Mouse (Mus musculus) heart, postnatal 0 days (tissue): ENCODE data around the gene Psme2. TPM values are rescaled to one million over a fixed set of nuclear protein-coding genes. Genes with fewer than 3 reads are reported as not detected.

Source experiments
- ATAC-seq: fragments of 200-750 bp; cut with Nextera tagmentation; 2 replicates; pipeline ENCODE4 v1.8.0; 2017; ENCODE audit warnings: low read depth, moderate number of reproducible peaks, moderate library complexity; ENCODE audit not compliant: insufficient read depth
- DNase-seq: peaks from one replicate; pipeline ENCODE4 v3.0.0-alpha.2; 2016; ENCODE audit warnings: low spot score
- H3K27ac ChIP-seq: fragments of 300-500 bp; sonication (generic); 2 replicates; pipeline ENCODE4 v1.5.1; 2014; ENCODE audit warnings: low read depth, mild to moderate bottlenecking
- H3K27me3 ChIP-seq: fragments of 300-500 bp; sonication (generic); 2 replicates; pipeline ENCODE4 v1.6.1; 2014; ENCODE audit warnings: low read length, mixed read lengths; ENCODE audit not compliant: control insufficient read depth, insufficient read depth
- H3K36me3 ChIP-seq: fragments of 300-500 bp; sonication (generic); replicated peaks from 2 replicates; pipeline ENCODE4 v1.6.1; 2014; ENCODE audit warnings: low read length, mixed read lengths; ENCODE audit not compliant: control insufficient read depth, insufficient read depth
- H3K4me1 ChIP-seq: fragments of 300-500 bp; sonication (generic); 2 replicates; pipeline ENCODE4 v1.6.1; 2014; ENCODE audit warnings: antibody characterized with exemption; ENCODE audit not compliant: control insufficient read depth, insufficient read depth
- H3K4me2 ChIP-seq: fragments of 300-500 bp; sonication (generic); 2 replicates; pipeline ENCODE4 v1.6.1; 2014; ENCODE audit warnings: low read depth, mild to moderate bottlenecking, low read length, moderate library complexity
- H3K4me3 ChIP-seq: fragments of 300-500 bp; sonication (generic); 2 replicates; pipeline ENCODE4 v1.5.1; 2014; ENCODE audit warnings: low read depth, low read length
- H3K9ac ChIP-seq: fragments of 300-500 bp; sonication (generic); replicated peaks from 2 replicates; pipeline ENCODE4 v1.6.1; 2014; ENCODE audit warnings: low read depth, low read length, mixed read lengths
- H3K9me3 ChIP-seq: fragments of 300-500 bp; sonication (generic); replicated peaks from 2 replicates; pipeline ENCODE4 v1.6.1; 2016; ENCODE audit warnings: low read length; ENCODE audit not compliant: control insufficient read depth
- CTCF ChIP-seq: IDR thresholded peaks from 2 replicates; pipeline ENCODE4 v1.5.1; 2016; ENCODE audit warnings: antibody characterized with exemption, control low read depth, low read depth
- EP300 ChIP-seq: IDR thresholded peaks from 2 replicates; pipeline ENCODE4 v1.6.1; 2016; ENCODE audit warnings: antibody characterized with exemption, low read depth
- WGBS: fragments of 180-500 bp; shearing (Covaris S2); extraction: QIAGEN DNeasy Blood & Tissue Kit; methylation state at CpG from one replicate; pipeline ENCODE4 v1.1.7; 2014; 5-methylcytosine and 5-hydroxymethylcytosine counted together
- polyA plus RNA-seq: library from polyadenylated mRNA; unstranded; fragments of >200 nt; fragmentation: Nextera tagmentation; extraction: Ambion mirVana; gene quantifications from 2 replicates; pipeline ENCODE4 v1.2.1, GENCODE M21; 2015
- total RNA-seq: library from RNA; depleted of rRNA; stranded (reverse); fragments of >200 nt; gene quantifications from 2 replicates; pipeline ENCODE4 v1.2.3, GENCODE M21; 2014; ENCODE audit warnings: low replicate concordance

Psme2 gene
- total and polyA plus RNA-seq, 2 experiments from 2014 or later: 35.3 to 220 TPM

DNA sequence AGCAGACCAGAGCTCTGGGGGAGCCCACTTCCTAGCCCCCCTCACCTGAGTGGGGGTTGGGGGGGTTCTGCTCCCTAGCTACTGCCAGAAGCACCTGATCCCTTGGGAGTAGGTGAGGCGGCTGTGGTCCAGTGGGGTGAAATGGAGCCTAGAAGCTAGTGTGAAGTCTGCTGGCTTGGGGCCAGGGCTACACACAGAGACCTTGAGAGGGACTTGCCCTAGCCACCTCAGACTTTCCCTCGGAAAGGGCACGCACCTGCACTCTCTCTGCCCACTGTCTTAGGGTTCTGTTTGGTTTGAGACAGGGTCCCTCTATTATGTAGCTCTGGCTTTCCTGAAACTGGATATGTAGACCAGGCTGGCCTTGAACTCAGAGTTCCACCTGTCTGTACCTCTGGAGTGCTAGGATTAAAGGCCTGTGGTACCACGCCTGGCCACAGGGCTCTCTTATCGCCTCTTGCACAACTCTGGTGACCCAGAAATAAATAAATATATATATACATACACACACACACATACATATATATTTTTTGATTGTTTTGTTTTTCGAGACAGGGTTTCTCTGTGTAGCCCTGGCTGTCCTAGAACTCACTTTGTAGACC lies 12.1 kb downstream of the Psme2 start:
- WGBS: 23% methylated on average over 6 of the region's 6 CpGs
- ATAC-seq (peak; percentile 18), DNase-seq (peak; percentile 19)
- H3K27ac ChIP-seq: peak overlapping the region; percentile 90
- H3K4me3 ChIP-seq: peak overlapping the region; percentile 81
- peak overlapping the region; percentile 81 for H3K9ac ChIP-seq
- peak overlapping the region; percentile 82 for H3K4me2 ChIP-seq
- H3K4me1 ChIP-seq: peaks cover 20% of the 10 kb centered on the region; the same call in 1 of the 2 replicates
- H3K36me3 ChIP-seq: peaks cover 27% of the 10 kb centered on the region
- H3K27me3 ChIP-seq: no peaks in the 10 kb centered on the region
- no peaks in the 10 kb centered on the region for H3K9me3 ChIP-seq
- no peak for TF ChIP-seq CTCF
- no peak for TF ChIP-seq EP300

DNA sequence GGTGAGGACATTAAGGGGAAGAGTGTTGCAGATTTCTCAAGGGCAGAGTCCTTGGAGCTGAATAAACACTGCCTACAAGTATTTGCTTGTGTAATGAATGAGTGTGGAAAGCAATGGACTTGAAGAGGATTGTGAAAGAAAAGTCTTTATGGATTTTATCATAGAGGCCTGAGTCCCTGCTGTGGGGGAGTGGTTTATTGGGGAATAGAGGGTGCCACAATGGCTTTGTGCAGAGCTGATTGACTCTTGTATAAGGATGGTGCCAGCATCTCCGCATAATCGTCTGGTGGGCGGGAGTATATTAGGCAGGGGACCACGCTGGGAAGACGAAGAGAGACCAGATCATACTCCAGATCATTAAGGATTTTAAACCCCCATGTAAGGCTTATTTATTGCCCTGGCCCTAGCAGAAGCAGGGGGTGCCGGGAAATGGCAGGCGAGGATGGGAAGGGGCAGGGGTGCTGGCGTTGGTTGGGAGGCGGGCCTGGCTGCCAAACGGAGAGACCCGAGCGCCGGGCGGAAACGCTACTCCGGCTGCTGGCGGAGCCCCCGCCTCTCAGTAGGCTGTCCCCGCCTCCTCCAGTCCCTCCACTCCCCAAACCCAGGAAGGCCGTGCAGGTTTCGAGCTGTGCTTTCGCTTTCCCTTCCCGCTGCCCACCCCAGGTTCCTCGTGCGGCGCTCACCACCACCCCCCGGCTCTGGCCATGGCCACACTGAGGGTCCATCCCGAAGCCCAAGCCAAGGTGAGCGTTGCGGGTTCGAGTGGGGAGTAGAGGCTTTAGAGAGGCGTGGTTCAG lies 12.8 kb downstream of the Psme2 start, which contains the start of gene Psme1:
Gene Psme1 (plus strand): TSS at position 253 of the 797 bp plus-strand sequence.
- Histone ChIP-seq H3K36me3 (peaks cover 27% of the 10 kb centered on the region), H3K4me1 (peaks cover 20% of the 10 kb centered on the region; the same call in 1 of the 2 replicates), H3K4me3 (peak within 1 kb of the TSS; percentile 81), H3K9ac (peak within 1 kb of the TSS; percentile 81), H3K9me3 (no peaks in the 10 kb centered on the region), H3K4me2 (peak within 1 kb of the TSS; percentile 82), H3K27me3 (no peaks in the 10 kb centered on the region), H3K27ac (peak within 1 kb of the TSS; percentile 90)
- TF ChIP-seq EP300 (no peak), CTCF (no peak)
- peak; percentile 94 for DNase-seq
- under 1% methylated on average over 24 of the region's 32 CpGs for WGBS
- peak; percentile 74 for ATAC-seq

DNA sequence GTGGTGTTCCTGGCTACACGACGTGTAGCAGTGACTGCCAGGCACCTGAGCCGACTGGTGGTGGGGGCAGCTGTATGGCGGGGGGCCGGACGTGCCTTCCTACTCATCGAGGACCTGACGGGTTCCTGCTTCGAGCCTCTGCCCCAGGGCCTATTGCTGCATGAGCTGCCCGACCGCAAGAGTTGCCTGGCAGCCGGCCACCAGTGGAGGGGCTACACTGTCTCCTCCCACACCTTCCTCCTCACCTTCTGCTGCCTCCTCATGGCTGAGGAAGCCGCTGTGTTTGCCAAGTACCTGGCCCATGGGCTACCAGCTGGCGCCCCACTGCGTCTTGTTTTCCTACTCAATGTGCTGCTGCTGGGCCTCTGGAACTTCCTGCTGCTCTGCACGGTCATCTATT lies 14.5 kb downstream of the Psme2 start:
- Histone ChIP-seq H3K27ac (peak overlapping the region; percentile 94), H3K9me3 (no peaks in the 10 kb centered on the region), H3K27me3 (no peaks in the 10 kb centered on the region), H3K9ac (peak overlapping the region; percentile 61; the same call in 1 of the 2 replicates), H3K4me3 (peak overlapping the region; percentile 43; the same call in 1 of the 2 replicates), H3K4me1 (peaks cover 20% of the 10 kb centered on the region; the same call in 1 of the 2 replicates), H3K36me3 (peaks cover 18% of the 10 kb centered on the region), H3K4me2 (peak overlapping the region; percentile 56)
- DNase-seq (no peak), ATAC-seq (no peak)
- no peak for TF ChIP-seq CTCF
- TF ChIP-seq EP300: no peak
- 52% methylated on average over 16 of the region's 16 CpGs for WGBS

DNA sequence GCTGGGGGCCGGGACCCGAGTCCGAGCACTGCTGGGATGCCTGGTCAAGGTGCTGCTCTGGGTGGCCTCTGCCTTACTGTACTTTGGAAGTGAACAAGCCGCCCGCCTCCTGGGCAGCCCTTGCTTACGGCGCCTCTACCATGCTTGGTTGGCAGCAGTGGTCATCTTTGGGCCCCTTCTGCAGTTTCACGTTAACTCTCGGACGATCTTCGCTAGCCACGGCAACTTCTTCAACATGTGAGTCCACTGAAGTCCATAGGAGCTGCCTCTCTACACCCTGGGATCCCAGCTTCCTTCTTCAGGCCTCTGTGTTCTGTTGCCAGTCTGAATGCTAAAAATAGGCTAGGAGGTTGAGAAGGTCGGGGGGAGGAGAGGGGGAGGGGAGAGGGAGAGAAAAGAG lies 15.2 kb downstream of the Psme2 start:
- ATAC-seq: peak; percentile 65
- WGBS: 29% methylated on average over 13 of the region's 13 CpGs
- H3K27me3 ChIP-seq: no peaks in the 10 kb centered on the region
- peaks cover 12% of the 10 kb centered on the region for H3K36me3 ChIP-seq
- H3K4me3 ChIP-seq: peak overlapping the region; percentile 43
- H3K4me1 ChIP-seq: peaks cover 20% of the 10 kb centered on the region; the same call in 1 of the 2 replicates
- H3K9ac ChIP-seq: peak overlapping the region; percentile 61
- H3K9me3 ChIP-seq: no peaks in the 10 kb centered on the region
- no peak for TF ChIP-seq EP300
- no peak for TF ChIP-seq CTCF
- H3K27ac ChIP-seq: peak overlapping the region; percentile 94
- DNase-seq: peak; percentile 68
- peak overlapping the region; percentile 56 for H3K4me2 ChIP-seq

DNA sequence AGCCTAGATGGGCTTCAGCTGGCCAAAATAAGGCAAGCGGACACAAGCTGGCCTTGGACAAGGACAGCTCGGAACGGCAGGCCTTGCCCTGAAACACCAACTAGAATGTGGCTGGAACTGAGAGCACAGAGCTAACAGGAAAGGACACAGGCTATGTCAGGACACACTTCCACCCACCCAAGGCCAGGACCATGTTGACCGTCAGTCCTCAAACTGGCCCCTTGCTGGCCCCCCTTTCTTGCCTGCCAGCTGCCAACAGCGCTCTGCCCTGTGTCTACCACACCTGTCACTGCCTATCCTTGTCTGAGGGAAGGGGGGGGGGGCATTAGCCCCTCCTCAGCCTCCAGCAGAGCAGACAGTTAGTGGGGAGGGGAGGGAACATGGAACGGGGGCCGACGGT lies 15.6 kb downstream of the Psme2 start, which contains the start of gene Fitm1:
Gene Fitm1 (plus strand): TSS at position 316 of the 400 bp plus-strand sequence.
- TF ChIP-seq EP300 (peak; percentile 66; the same call in 1 of the 2 replicates), CTCF (no peak)
- Histone ChIP-seq H3K27ac (peak within 1 kb of the TSS; percentile 94), H3K4me1 (peaks cover 20% of the 10 kb centered on the region; the same call in 1 of the 2 replicates), H3K27me3 (no peaks in the 10 kb centered on the region), H3K36me3 (peaks cover 8% of the 10 kb centered on the region), H3K9ac (peak within 1 kb of the TSS; percentile 61), H3K4me2 (peak within 1 kb of the TSS; percentile 56), H3K4me3 (peak within 1 kb of the TSS; percentile 43), H3K9me3 (no peaks in the 10 kb centered on the region)
- peak; percentile 73 for DNase-seq
- peak; percentile 84 for ATAC-seq
- 36% methylated on average over 7 of the region's 8 CpGs for WGBS
